Mouse (Mus musculus): ENCODE results near the gene Sall2. TPM values are rescaled to one million over a fixed set of nuclear protein-coding genes. Genes with fewer than 3 reads are reported as not detected.

The Sall2 gene
- 0.51 and 0.54 TPM in 2 replicates for polyA plus RNA-seq (2012; ENCODE audit: low replicate concordance)

DNA sequence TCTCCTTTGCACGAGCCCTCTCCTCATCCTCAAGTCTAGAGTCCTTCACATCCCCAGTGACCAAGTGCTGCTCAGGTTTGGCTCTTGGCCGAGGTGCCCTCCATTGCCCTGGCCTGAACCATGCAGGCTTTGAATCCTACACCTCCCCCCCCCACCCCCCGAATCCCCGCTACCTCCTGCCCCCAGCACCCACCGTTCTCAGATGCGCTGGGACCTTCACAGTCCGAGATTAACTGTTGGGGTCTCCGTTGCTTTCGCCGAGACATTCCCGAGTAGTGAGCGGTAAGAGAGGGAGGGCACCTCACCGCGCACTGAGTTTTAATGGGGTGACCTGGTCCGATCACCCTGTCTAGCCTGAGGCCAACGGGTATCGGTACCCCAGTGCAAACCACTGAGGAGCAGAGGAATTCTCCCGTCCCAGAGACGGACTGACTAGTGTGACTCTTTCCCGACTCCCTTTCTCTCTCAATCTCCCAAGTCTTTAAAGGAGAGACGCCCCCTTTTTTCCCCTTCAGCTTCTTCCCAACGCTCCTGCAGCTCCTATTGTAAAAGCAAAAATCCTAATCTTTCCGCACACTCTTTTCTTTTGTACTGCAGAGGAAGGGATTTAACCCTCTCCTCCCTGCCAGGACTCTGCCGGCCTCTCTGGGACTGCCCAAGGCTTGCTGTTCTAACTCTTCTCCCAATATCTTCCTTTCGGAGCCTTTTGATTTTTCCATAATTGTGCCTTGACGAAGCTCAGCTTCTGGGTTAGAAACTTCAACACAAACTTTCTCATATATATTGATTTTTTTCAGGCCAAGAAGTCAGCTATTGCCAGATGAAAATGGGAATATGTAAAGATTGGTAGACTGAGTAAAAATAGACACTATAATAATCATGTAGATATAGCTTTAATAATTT is at the start of gene Sall2:
Sall2 (minus strand) TSS at position 853 of the 903 bp plus-strand sequence.

DNA sequence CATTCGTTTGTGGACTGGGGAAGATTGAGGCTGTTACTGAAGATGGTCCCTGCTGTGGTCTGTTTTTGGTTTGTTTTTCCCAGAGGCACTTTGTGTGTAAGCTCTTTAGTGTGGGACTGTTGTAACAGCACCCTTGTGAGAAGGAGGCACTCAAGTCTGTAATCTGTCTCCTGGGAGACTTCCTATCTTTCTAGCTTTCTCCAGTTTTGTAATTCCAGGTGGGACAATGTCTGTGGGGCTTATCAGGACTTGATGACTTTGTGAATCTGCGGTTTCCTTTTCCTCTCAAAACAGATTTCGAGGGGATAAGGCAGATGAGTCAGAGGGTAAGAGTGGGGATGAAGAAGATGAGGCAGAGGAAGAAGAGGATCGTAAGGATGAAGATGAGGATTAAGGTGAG is 27.7 kb upstream of the Sall2 start, which contains the start of gene Olfr1513:
Olfr1513 (minus strand) TSS at position 101 of the 400 bp plus-strand sequence.

DNA sequence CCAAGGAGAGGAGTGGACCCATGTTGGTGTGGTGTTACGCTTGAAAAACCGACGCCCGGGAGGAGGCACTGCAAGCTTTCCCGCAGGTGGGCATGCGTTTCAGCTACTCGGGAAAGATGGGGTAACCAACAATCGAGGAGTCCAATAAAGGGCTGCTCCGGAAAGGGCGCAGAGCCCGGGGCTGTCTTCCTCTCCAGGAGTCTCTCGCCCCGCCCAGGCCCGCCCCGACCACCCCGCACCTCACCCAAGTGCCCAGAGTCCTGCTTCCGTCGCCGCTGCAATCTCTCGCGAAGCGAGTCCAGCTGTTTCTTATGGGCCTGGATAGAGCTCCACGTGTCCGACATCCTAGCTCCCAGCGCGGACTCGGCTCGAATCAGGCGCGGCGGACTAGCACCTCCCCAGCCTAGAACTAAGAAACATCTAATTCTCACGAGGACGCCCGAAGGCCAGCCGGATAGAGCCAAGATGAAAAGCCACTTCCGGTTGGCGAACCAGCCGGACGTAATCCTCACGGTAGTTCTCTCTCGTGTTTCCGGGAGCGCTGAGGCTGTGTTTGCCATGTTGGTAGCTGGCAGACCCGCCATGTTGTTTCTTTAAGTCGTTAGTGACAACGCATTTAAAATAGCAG is 23.8 kb downstream of the Sall2 start, which contains the start of gene Mettl3:
Mettl3 (minus strand) TSS at position 485 of the 628 bp plus-strand sequence.

DNA sequence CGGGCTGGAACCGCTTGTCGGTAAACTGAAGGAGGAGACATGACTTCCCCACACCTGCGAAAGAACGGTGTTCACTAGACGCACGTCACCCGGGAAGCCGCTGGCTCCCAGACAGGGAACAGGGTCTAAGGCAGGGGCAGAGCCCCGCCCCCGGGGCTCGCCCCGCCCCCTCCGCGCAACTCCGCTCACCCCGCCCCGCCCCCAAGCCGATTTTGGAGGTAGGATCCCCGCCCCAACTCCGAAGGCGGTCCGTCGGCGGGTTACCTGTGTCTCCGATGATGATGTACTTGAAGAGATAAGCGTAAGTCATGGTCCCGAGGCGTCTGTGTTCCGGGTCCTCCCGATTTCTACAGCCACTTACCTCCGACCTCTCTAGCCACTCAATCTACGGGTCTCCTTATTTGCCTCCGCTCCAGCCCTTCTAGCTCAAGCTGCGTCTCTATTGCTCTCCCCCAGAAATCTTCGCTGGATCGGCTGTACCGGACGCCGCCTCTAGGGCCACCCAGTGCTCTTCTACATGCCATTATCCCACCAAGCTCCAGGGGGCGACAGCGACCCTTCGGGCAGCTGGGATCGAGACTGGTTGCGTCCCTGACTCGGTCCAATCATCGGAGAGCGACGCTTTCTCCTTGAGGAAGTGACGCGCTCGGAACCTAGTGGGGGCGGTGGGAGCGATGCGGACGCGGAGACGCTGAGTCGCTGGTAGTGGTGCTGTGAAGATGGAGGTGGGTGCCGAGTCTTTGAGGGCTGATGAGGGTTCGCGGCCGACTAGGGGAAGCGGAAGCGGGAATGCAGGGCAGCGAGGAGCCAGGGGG is 49.4 kb downstream of the Sall2 start, which contains the start of the genes Tox4 and Rab2b:
Tox4 (plus strand) TSS at position 215 of the 815 bp plus-strand sequence.
Rab2b (minus strand) TSS at position 614 of the 815 bp plus-strand sequence.

Other genes starting within 250 kb of the Sall2 start
- gene Hnrnpc, start 224.7 kb downstream of the Sall2 start, polyA plus RNA-seq (2012; ENCODE audit: low replicate concordance): 8.3 and 14.3 TPM in 2 replicates
- 0.23 and 0.32 TPM in 2 replicates for gene Rpgrip1, start 218.1 kb downstream of the Sall2 start, polyA plus RNA-seq (2012; ENCODE audit: low replicate concordance)
- gene Supt16, start 131.3 kb downstream of the Sall2 start, polyA plus RNA-seq (2012; ENCODE audit: low replicate concordance): 7.6 and 27.2 TPM in 2 replicates
- 5.9 and 16.9 TPM in 2 replicates for gene Chd8, start 71.0 kb downstream of the Sall2 start, polyA plus RNA-seq (2012; ENCODE audit: low replicate concordance)
- 12.4 and 22.4 TPM in 2 replicates for gene Tox4, start 49.6 kb downstream of the Sall2 start, polyA plus RNA-seq (2012; ENCODE audit: low replicate concordance)
- gene Rab2b, start 49.2 kb downstream of the Sall2 start, polyA plus RNA-seq (2012; ENCODE audit: low replicate concordance): 0.17 and 0.73 TPM in 2 replicates
- gene Mettl3, start 23.6 kb downstream of the Sall2 start, polyA plus RNA-seq (2012; ENCODE audit: low replicate concordance): 2.8 and 8.4 TPM in 2 replicates
- gene Olfr1513, start 27.6 kb upstream of the Sall2 start, polyA plus RNA-seq (2012; ENCODE audit: low replicate concordance): not detected in 2 replicates
- gene Olfr1512, start 50.4 kb upstream of the Sall2 start, polyA plus RNA-seq (2012; ENCODE audit: low replicate concordance): not detected in 2 replicates
- gene Olfr1511, start 68.6 kb upstream of the Sall2 start, polyA plus RNA-seq (2012; ENCODE audit: low replicate concordance): not detected in 2 replicates
- gene Olfr1510, start 85.6 kb upstream of the Sall2 start, polyA plus RNA-seq (2012; ENCODE audit: low replicate concordance): not detected in 2 replicates
- not detected in 2 replicates for gene Olfr1509, start 114.2 kb upstream of the Sall2 start, polyA plus RNA-seq (2012; ENCODE audit: low replicate concordance)
- gene Olfr1508, start 138.7 kb upstream of the Sall2 start, polyA plus RNA-seq (2012; ENCODE audit: low replicate concordance): not detected in 2 replicates
- gene Olfr1507, start 167.0 kb upstream of the Sall2 start, polyA plus RNA-seq (2012; ENCODE audit: low replicate concordance): not detected in 2 replicates

Measured in leukemia stem cell, adult 10-12 weeks (primary cell).